Mouse (Mus musculus) mouse embryonic stem cell (cell line): ENCODE results near the gene Tpcn1.
"Not testable (repeated sequence)": the region's sequence is repeated elsewhere in the genome, so short reads cannot be mapped to it uniquely, and the experiment has no call there.

Source experiments
- in situ Hi-C, 2 experiments: fragments of 300-500 bp; cut with MboI; formaldehyde crosslinking; loops; 1 replicate in 1 of 2; 3 replicates in 1 of 2; pipeline ENCODE4 v1.14.3; 2019 to 2020; ENCODE audit warnings: low sequenced_read_pairs in 2 of 2, low pct_unique_long_range_greater_than_20kb in 1 of 2, mixed read lengths in 1 of 2; ENCODE audit not compliant: unreplicated experiment in 1 of 2

The Tpcn1 gene

GRCm38 (mm10) chr5:120506490-120506889 lies 82.0 kb downstream of the Tpcn1 start:
- in situ Hi-C loops = no loop called here

- in situ Hi-C loops = no loop called here
Observed at GRCm38 (mm10) chr5:120505781-120506180, 82.7 kb downstream of the Tpcn1 start.

GRCm38 (mm10) chr5:120505368-120505767 lies 83.1 kb downstream of the Tpcn1 start:
- in situ Hi-C loops = no loop called here

- in situ Hi-C loops = no loop called here
Observed at GRCm38 (mm10) chr5:120503144-120503795, 85.2 kb downstream of the Tpcn1 start, which contains the start of gene Plbd2. Plbd2 (minus strand) TSS chr5:120503625.

GRCm38 (mm10) chr5:120502675-120503143 lies 85.8 kb downstream of the Tpcn1 start:
- in situ Hi-C loops = no loop called here

- in situ Hi-C loops = no loop called here
Observed at GRCm38 (mm10) chr5:120502147-120502621, 86.3 kb downstream of the Tpcn1 start.

- in situ Hi-C loops = not testable (repeated sequence)
Observed at GRCm38 (mm10) chr5:120500609-120501008, 87.9 kb downstream of the Tpcn1 start.

GRCm38 (mm10) chr5:120499202-120499601 lies 89.3 kb downstream of the Tpcn1 start:
- in situ Hi-C loops = no loop called here

- in situ Hi-C loops = no loop called here
Observed at GRCm38 (mm10) chr5:120497071-120497470, 91.4 kb downstream of the Tpcn1 start.

- in situ Hi-C loops = no loop called here
Observed at GRCm38 (mm10) chr5:120495703-120496226, 92.7 kb downstream of the Tpcn1 start.

- in situ Hi-C loops = no loop called here
Observed at GRCm38 (mm10) chr5:120495064-120495702, 93.3 kb downstream of the Tpcn1 start.

- in situ Hi-C loops = no loop called here
Observed at GRCm38 (mm10) chr5:120493873-120494395, 94.5 kb downstream of the Tpcn1 start.

- in situ Hi-C loops = no loop called here
Observed at GRCm38 (mm10) chr5:120493440-120493839, 95.0 kb downstream of the Tpcn1 start.

- in situ Hi-C loops = no loop called here
Observed at GRCm38 (mm10) chr5:120492437-120492836, 96.0 kb downstream of the Tpcn1 start.

GRCm38 (mm10) chr5:120490679-120491192 lies 97.7 kb downstream of the Tpcn1 start:
- in situ Hi-C loops = no loop called here

GRCm38 (mm10) chr5:120487844-120488243 lies 100.6 kb downstream of the Tpcn1 start:
- in situ Hi-C loops = no loop called here
